Mouse (Mus musculus): ENCODE measurements at regions not wholly inside any gene's neighbourhood (a gene's known extent, or its start where the extent isn't known, plus 50 kb on each side); places are given as distances from the start of the nearest gene placed in this dataset.

DNA sequence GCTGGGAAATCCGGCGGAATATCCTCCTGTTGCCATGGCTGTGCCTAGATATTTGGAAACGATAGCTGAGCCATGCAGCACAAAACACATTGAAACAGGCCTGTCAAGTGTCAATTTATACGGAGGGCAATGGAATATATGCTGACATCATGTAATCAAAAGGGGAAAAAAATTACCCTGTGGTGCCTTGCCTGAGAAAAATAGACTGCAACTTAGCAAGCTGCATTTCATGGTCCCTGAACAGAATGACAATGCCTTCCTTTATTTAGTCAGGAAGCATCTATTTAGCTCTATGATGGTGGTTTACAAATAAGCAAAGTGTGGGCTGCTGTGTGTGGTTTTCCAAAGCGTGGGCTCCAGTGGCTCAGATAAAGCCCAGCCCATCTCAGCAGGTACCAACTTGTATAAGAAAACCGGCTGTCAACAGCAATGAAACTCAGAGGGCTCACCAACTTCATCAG lies 887.4 kb downstream of the Slc4a3 start:
- DNase-seq (ENCODE audit: low spot score) = peak; percentile 62

DNA sequence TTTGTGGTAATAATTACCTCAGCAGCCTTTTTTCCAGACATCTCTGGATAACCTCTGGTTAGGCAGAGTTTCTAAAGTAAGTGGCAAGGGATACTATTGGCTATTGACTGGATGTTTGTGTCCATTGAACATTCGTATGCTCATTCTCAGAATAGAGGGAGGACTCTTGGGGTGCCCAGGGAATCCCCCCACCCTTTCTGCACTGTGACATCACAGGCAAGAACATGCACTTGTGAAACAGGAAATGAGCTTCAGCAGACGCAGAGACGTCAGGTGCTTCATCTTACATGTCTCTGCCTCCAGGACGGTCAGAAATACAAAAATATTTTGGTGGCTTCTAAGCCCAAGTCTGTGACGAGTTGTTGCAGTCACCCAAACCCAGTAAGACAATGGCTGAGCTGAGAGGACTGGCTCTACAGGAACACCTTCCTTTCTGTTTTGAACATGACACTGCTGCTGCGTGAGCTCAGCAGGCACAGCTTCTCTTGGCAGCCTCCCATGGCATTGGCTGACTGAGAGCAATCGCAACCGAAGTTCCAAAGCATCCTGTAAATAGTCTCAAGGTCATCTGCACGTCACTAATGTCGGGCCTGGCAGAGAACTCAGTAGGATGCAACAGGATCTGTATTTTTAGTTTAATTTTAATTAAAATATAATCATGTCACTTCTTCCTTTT lies 904.6 kb downstream of the Slc4a3 start:
- Histone ChIP-seq H3K4me3 (ENCODE audit: low read depth, low read length) (no peak overlapping the region), H3K9ac (replicated peaks; ENCODE audit: low read length, poor library complexity, severe bottlenecking) (no peak overlapping the region), H3K27me3 (ENCODE audit: insufficient read depth, low read length) (no peaks in the 10 kb centered on the region), H3K4me2 (ENCODE audit: low read depth, low read length, poor library complexity, severe bottlenecking) (no peak overlapping the region), H3K9me3 (ENCODE audit: low read length) (no peaks in the 10 kb centered on the region), H3K4me1 (ENCODE audit: insufficient read depth, low read length) (no peaks in the 10 kb centered on the region), H3K36me3 (ENCODE audit: insufficient read depth, low read length) (no peaks in the 10 kb centered on the region), H3K27ac (ENCODE audit: low read depth, low read length) (no peak overlapping the region)
- ATAC-seq (ENCODE audit: low FRiP score) = no peak
- TF ChIP-seq CTCF (IDR thresholded peaks at IDR 0.05) = no peak
- peak; percentile 48 for DNase-seq (ENCODE audit: low spot score)
- WGBS = 68% methylated on average over 10 of the region's 10 CpGs

More for the DNA sequence above, 887.4 kb downstream of the Slc4a3 start:
- H3K4me3 ChIP-seq (ENCODE audit: low read depth, low read length) = no peak overlapping the region
- no peaks in the 10 kb centered on the region for H3K9me3 ChIP-seq (ENCODE audit: low read length)
- H3K27ac ChIP-seq (ENCODE audit: low read depth, low read length) = no peak overlapping the region
- H3K27me3 ChIP-seq (ENCODE audit: insufficient read depth, low read length) = no peaks in the 10 kb centered on the region
- no peak overlapping the region for H3K4me2 ChIP-seq (ENCODE audit: low read depth, low read length, poor library complexity, severe bottlenecking)
- H3K9ac ChIP-seq (replicated peaks; ENCODE audit: low read length, poor library complexity, severe bottlenecking) = no peak overlapping the region
- TF ChIP-seq CTCF (IDR thresholded peaks at IDR 0.05) = no peak
- no peaks in the 10 kb centered on the region for H3K36me3 ChIP-seq (ENCODE audit: insufficient read depth, low read length)
- no peaks in the 10 kb centered on the region for H3K4me1 ChIP-seq (ENCODE audit: insufficient read depth, low read length)
- ATAC-seq (ENCODE audit: low FRiP score) = no peak; the same call in 1 of the 2 replicates
- WGBS = 18% methylated on average over 6 of the region's 6 CpGs

DNA sequence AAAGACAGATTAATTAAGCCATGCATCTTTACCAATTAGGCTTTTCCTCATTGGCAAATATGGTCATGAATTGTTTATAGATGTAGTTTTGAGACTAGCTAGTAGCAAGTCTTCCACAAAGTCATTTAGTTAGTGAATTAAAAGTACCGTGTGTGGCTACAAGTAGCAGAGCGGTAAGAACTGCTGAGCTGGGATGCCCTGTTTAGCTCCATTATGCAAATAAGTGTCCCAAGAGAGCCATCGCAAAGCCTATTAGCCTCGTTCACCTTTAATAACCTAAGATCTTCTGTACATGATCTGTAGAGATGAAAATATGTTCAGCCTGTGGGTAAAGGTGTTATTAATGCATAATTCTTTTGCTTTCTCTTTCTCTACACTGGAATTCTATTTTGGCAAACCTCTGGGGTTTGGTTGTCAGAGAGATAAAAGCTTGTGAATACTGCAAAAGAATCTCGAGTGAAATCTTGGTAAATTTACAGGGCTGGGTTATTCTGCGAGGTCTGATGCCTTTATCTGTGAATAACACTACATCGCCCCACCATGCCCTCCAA lies 907.2 kb downstream of the Slc4a3 start:
- Histone ChIP-seq H3K9ac (replicated peaks; ENCODE audit: low read length, poor library complexity, severe bottlenecking) (no peak overlapping the region), H3K27ac (ENCODE audit: low read depth, low read length) (no peak overlapping the region), H3K36me3 (ENCODE audit: insufficient read depth, low read length) (no peaks in the 10 kb centered on the region), H3K27me3 (ENCODE audit: insufficient read depth, low read length) (no peaks in the 10 kb centered on the region), H3K9me3 (ENCODE audit: low read length) (no peaks in the 10 kb centered on the region), H3K4me3 (ENCODE audit: low read depth, low read length) (no peak overlapping the region), H3K4me1 (ENCODE audit: insufficient read depth, low read length) (no peaks in the 10 kb centered on the region), H3K4me2 (ENCODE audit: low read depth, low read length, poor library complexity, severe bottlenecking) (peak overlapping the region; percentile 2; the same call in 1 of the 2 replicates)
- 47% methylated on average over 7 of the region's 7 CpGs for WGBS
- TF ChIP-seq CTCF (IDR thresholded peaks at IDR 0.05) = no peak
- DNase-seq (ENCODE audit: low spot score) (peak; percentile 45), ATAC-seq (ENCODE audit: low FRiP score) (no peak)

DNA sequence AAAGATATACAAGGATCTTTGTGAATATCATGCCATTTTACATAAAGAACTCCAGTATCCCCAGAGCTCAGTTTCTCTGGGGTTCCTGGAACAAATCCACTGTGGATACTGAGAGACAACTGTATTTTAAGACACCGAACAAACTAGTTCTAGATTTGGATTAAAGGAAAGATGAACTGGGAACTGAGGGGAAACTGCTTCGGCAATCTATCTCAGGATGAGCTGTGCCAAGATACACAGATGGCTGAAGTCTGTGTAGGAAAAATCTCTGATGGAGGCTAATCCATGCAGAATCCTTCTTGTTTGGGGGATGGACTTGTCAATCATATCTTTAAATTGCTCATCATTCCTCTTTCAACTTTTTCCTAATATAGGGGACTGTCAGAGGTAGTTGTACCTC lies 920.5 kb downstream of the Slc4a3 start:
- TF ChIP-seq CTCF (IDR thresholded peaks at IDR 0.05) = no peak
- Histone ChIP-seq H3K9me3 (ENCODE audit: low read length) (no peaks in the 10 kb centered on the region), H3K4me1 (ENCODE audit: insufficient read depth, low read length) (no peaks in the 10 kb centered on the region), H3K27ac (ENCODE audit: low read depth, low read length) (no peak overlapping the region), H3K36me3 (ENCODE audit: insufficient read depth, low read length) (no peaks in the 10 kb centered on the region), H3K27me3 (ENCODE audit: insufficient read depth, low read length) (no peaks in the 10 kb centered on the region), H3K4me2 (ENCODE audit: low read depth, low read length, poor library complexity, severe bottlenecking) (no peak overlapping the region), H3K9ac (replicated peaks; ENCODE audit: low read length, poor library complexity, severe bottlenecking) (no peak overlapping the region), H3K4me3 (ENCODE audit: low read depth, low read length) (no peak overlapping the region)
- DNase-seq (ENCODE audit: low spot score) (no peak), ATAC-seq (ENCODE audit: low FRiP score) (no peak)
- WGBS = 97% methylated on average over 2 of the region's 2 CpGs

DNA sequence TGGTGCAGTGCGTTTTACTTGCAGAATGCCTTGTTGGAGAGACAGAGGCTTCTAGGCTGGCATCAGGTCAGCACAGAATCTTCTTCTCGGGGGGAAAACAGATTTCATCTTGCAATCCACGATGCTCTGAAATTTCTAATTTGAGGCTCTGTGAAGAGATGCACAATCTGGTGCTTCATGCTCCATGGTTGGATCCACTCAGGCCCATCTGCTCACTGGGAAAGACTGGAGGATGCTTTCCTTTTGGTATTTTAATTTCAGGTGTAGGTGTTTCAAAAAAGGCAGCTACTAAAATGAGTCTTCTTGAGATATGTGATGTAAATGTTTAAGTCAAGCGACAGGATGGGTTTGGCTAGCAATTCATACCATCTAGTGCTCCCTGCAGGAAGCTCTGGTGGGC lies 938.1 kb downstream of the Slc4a3 start:
- Histone ChIP-seq H3K27me3 (ENCODE audit: insufficient read depth, low read length) (no peaks in the 10 kb centered on the region), H3K9me3 (ENCODE audit: low read length) (no peaks in the 10 kb centered on the region), H3K4me1 (ENCODE audit: insufficient read depth, low read length) (no peaks in the 10 kb centered on the region), H3K27ac (ENCODE audit: low read depth, low read length) (no peak overlapping the region), H3K4me2 (ENCODE audit: low read depth, low read length, poor library complexity, severe bottlenecking) (no peak overlapping the region), H3K9ac (replicated peaks; ENCODE audit: low read length, poor library complexity, severe bottlenecking) (no peak overlapping the region), H3K4me3 (ENCODE audit: low read depth, low read length) (no peak overlapping the region), H3K36me3 (ENCODE audit: insufficient read depth, low read length) (no peaks in the 10 kb centered on the region)
- TF ChIP-seq CTCF (IDR thresholded peaks at IDR 0.05) = no peak
- no peak for DNase-seq (ENCODE audit: low spot score)
- WGBS = 89% methylated on average over 4 of the region's 4 CpGs
- no peak for ATAC-seq (ENCODE audit: low FRiP score)

DNA sequence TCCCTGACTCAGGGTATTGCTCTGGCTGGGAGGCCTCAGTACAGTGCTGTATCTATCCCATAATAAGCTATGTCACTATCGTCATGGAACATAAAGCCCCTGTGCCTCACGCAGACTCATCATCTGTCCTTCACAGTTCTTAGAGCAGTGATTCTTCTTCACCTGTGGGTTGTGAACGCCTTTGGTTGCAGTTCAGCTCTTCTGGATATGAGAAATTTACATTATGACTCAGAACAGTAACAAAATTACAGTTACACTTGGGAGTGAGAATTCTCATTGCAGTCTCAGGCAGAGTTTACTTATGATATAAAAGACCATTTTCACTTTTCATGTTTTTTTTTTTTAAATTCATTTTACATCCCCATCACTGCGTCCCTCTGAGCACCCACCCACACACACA lies 941.4 kb downstream of the Slc4a3 start:
- no peaks in the 10 kb centered on the region for H3K9me3 ChIP-seq (ENCODE audit: low read length)
- DNase-seq (ENCODE audit: low spot score) (no peak), ATAC-seq (ENCODE audit: low FRiP score) (no peak)
- no peak overlapping the region for H3K9ac ChIP-seq (replicated peaks; ENCODE audit: low read length, poor library complexity, severe bottlenecking)
- peaks cover 2% of the 10 kb centered on the region; the same call in 1 of the 2 replicates for H3K4me1 ChIP-seq (ENCODE audit: insufficient read depth, low read length)
- H3K4me3 ChIP-seq (ENCODE audit: low read depth, low read length) = no peak overlapping the region
- WGBS = 85% methylated on average over 4 of the region's 4 CpGs
- H3K36me3 ChIP-seq (ENCODE audit: insufficient read depth, low read length) = no peaks in the 10 kb centered on the region
- no peak overlapping the region for H3K4me2 ChIP-seq (ENCODE audit: low read depth, low read length, poor library complexity, severe bottlenecking)
- no peak overlapping the region for H3K27ac ChIP-seq (ENCODE audit: low read depth, low read length)
- TF ChIP-seq CTCF (IDR thresholded peaks at IDR 0.05) = no peak
- no peaks in the 10 kb centered on the region for H3K27me3 ChIP-seq (ENCODE audit: insufficient read depth, low read length)

All from midbrain, postnatal 0 days (tissue).